Mouse (Mus musculus): Measurements from ENCODE around the gene Gm14085.

DNA sequence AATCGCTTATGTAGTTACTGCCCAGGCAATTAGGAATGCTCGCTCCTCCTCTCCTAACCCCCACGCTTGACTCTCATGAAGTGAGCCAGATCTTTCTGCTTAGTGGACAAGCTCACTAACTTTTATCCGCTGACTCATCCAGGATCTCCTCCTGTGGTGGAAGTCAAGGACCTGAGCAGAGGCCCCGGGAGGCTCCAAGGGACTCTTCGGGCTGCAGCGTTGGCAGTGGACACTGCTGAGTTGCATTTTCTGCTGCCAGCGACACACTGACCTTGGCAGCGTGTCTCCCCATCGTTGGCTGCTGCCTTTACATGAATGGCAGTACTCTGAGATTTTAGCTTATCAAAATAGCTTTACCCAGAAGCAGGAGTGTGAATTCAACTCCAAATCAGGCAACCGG lies 90.7 kb downstream of the Gm14085 start:
- TF ChIP-seq EP300 (IDR thresholded peaks at IDR 0.05; ENCODE audit: low read depth) = no peak
- no peak for TF ChIP-seq CTCF (IDR thresholded peaks at IDR 0.05; ENCODE audit: low read depth)
